Mouse (Mus musculus) layer of hippocampus, adult 2 months (tissue): ENCODE measurements around the gene Xpr1. TPM values are rescaled to one million over a fixed set of nuclear protein-coding genes. Genes with fewer than 3 reads are reported as not detected.

Source experiments
- DNase-seq, 2 experiments: peaks; one replicate each; pipeline ENCODE4 v3.0.0; 2022; ENCODE audit warnings: low spot score in 2 of 2
- H3K27ac ChIP-seq: fragments of 200-600 bp; 2 replicates; pipeline ENCODE4 v1.8.1; 2022
- H3K4me3 ChIP-seq: fragments of 200-600 bp; 2 replicates; pipeline ENCODE4 v1.8.1; 2022; ENCODE audit warnings: mild to moderate bottlenecking
- CTCF ChIP-seq: fragments of 200-600 bp; conservative IDR thresholded peaks from 2 replicates; pipeline ENCODE4 v1.8.1; 2022; ENCODE audit warnings: antibody characterized with exemption, mild to moderate bottlenecking, moderate library complexity
- microRNA-seq, 2 experiments: library from miRNA; unstranded; fragments of <30 nt; microRNA quantifications; one replicate each; pipeline ENCODE4 v1.2.0; 2021
- total RNA-seq, 2 experiments: library from RNA; stranded (reverse); gene quantifications; 2 replicates each; pipeline ENCODE4 v1.2.3; 2021

The Xpr1 gene
- total RNA-seq, 2 experiments from 2014 or later = 91.0 to 94.0 TPM

- Histone ChIP-seq H3K27ac (peak overlapping the region; percentile 77), H3K4me3 (no peak overlapping the region)
- DNase-seq = no peak
- no peak for TF ChIP-seq CTCF
Measured at GRCm38 (mm10) chr1:155239169-155239568, 178.0 kb downstream of the Xpr1 start.

- Histone ChIP-seq H3K4me3 (no peak overlapping the region), H3K27ac (peak overlapping the region; percentile 72; the same call in 1 of the 2 replicates)
- no peak for DNase-seq
- no peak for TF ChIP-seq CTCF
Measured at GRCm38 (mm10) chr1:155238126-155238525, 179.1 kb downstream of the Xpr1 start.

- no peak for DNase-seq
- Histone ChIP-seq H3K27ac (peak overlapping the region; percentile 72), H3K4me3 (no peak overlapping the region)
- TF ChIP-seq CTCF = no peak
Measured at GRCm38 (mm10) chr1:155237390-155237789, 179.8 kb downstream of the Xpr1 start.

GRCm38 (mm10) chr1:155236306-155237024 lies 180.8 kb downstream of the Xpr1 start:
- peak overlapping the region; percentile 72 for H3K27ac ChIP-seq
- H3K4me3 ChIP-seq = no peak overlapping the region
- no peak for TF ChIP-seq CTCF
- DNase-seq = no peak

GRCm38 (mm10) chr1:155235641-155236040 lies 181.6 kb downstream of the Xpr1 start:
- TF ChIP-seq CTCF = no peak
- H3K27ac ChIP-seq = peak overlapping the region; percentile 72
- no peak for DNase-seq
- H3K4me3 ChIP-seq = no peak overlapping the region

GRCm38 (mm10) chr1:155233931-155234607 lies 183.1 kb downstream of the Xpr1 start:
- TF ChIP-seq CTCF = no peak
- peak in 1 of 2 experiments; percentile 63 for DNase-seq
- Histone ChIP-seq H3K27ac (peak overlapping the region; percentile 92), H3K4me3 (no peak overlapping the region)

GRCm38 (mm10) chr1:155233378-155233777 lies 183.8 kb downstream of the Xpr1 start:
- TF ChIP-seq CTCF = no peak
- DNase-seq = no peak

GRCm38 (mm10) chr1:155232786-155233185 lies 184.4 kb downstream of the Xpr1 start:
- Histone ChIP-seq H3K4me3 (no peak overlapping the region), H3K27ac (peak overlapping the region; percentile 92)
- DNase-seq = no peak
- no peak for TF ChIP-seq CTCF

More at GRCm38 (mm10) chr1:155233378-155233777, 183.8 kb downstream of the Xpr1 start:
- peak overlapping the region; percentile 92 for H3K27ac ChIP-seq
- no peak overlapping the region for H3K4me3 ChIP-seq

GRCm38 (mm10) chr1:155232385-155232784 lies 184.8 kb downstream of the Xpr1 start:
- Histone ChIP-seq H3K4me3 (no peak overlapping the region), H3K27ac (no peak overlapping the region; the same call in 1 of the 2 replicates)
- DNase-seq = no peak
- no peak for TF ChIP-seq CTCF

GRCm38 (mm10) chr1:155229464-155230411 lies 187.5 kb downstream of the Xpr1 start:
- Histone ChIP-seq H3K4me3 (no peak overlapping the region), H3K27ac (peak overlapping the region; percentile 83)
- TF ChIP-seq CTCF = no peak
- no peak for DNase-seq

Small RNAs within 50 kb of the gene (microRNA-seq; reads per million reads assigned to microRNA genes)
- gene Gm22569 = 0 reads per million in 2 experiments

Other genes starting within 250 kb of the Xpr1 start
- gene BC034090, start 173.0 kb downstream of the Xpr1 start, total RNA-seq = 1 to 10 TPM; 7.9 to 8.2 TPM
- gene Acbd6, start 140.7 kb upstream of the Xpr1 start, total RNA-seq = 10 to 100 TPM; 88.1 to 90.1 TPM